Mouse (Mus musculus) lung, postnatal 0 days (tissue): Measurements from ENCODE around the gene Cd82. TPM values are rescaled to one million over a fixed set of nuclear protein-coding genes. Genes with fewer than 3 reads are reported as not detected.

ENCODE experiments used
- ATAC-seq: fragments of 200-750 bp; cut with Nextera tagmentation; 2 replicates; pipeline ENCODE4 v1.8.0; 2017; ENCODE audit warnings: moderate library complexity
- DNase-seq: peaks from one replicate; pipeline ENCODE4 v3.0.0-alpha.2; 2016; ENCODE audit warnings: low spot score
- H3K27ac ChIP-seq: fragments of 300-500 bp; sonication (generic); 2 replicates; pipeline ENCODE4 v1.5.1; 2014; ENCODE audit warnings: antibody characterized with exemption, mild to moderate bottlenecking, low read length, mixed read lengths
- H3K27me3 ChIP-seq: fragments of 300-500 bp; sonication (generic); replicated peaks from 2 replicates; pipeline ENCODE4 v1.6.1; 2014; ENCODE audit warnings: low read length, mixed read lengths; ENCODE audit not compliant: insufficient read depth
- H3K36me3 ChIP-seq: fragments of 300-500 bp; sonication (generic); 2 replicates; pipeline ENCODE4 v1.6.1; 2014; ENCODE audit warnings: low read length, mixed read lengths; ENCODE audit not compliant: insufficient read depth
- H3K4me1 ChIP-seq: fragments of 300-500 bp; sonication (generic); 2 replicates; pipeline ENCODE4 v1.6.1; 2014; ENCODE audit warnings: antibody characterized with exemption, low read depth, low read length, mixed read lengths; ENCODE audit not compliant: insufficient read depth
- H3K4me2 ChIP-seq: fragments of 300-500 bp; sonication (generic); replicated peaks from 2 replicates; pipeline ENCODE4 v1.6.1; 2014; ENCODE audit warnings: low read depth, mild to moderate bottlenecking, low read length, moderate library complexity, mixed read lengths
- H3K4me3 ChIP-seq: fragments of 300-500 bp; sonication (generic); 2 replicates; pipeline ENCODE4 v1.5.1; 2014; ENCODE audit warnings: low read depth, low read length
- H3K9ac ChIP-seq: fragments of 300-500 bp; sonication (generic); replicated peaks from 2 replicates; pipeline ENCODE4 v1.6.1; 2014; ENCODE audit warnings: low read depth, mild to moderate bottlenecking
- H3K9me3 ChIP-seq: fragments of 300-500 bp; sonication (generic); 2 replicates; pipeline ENCODE4 v1.6.1; 2016; ENCODE audit warnings: low read length, mixed read lengths
- CTCF ChIP-seq: IDR thresholded peaks from 2 replicates; pipeline ENCODE4 v1.5.1; 2016; ENCODE audit warnings: antibody characterized with exemption, mild to moderate bottlenecking
- EP300 ChIP-seq: IDR thresholded peaks from 2 replicates; pipeline ENCODE4 v1.6.1; 2016; ENCODE audit warnings: antibody characterized with exemption, mild to moderate bottlenecking, control low read depth
- WGBS: fragments of 180-500 bp; shearing (Covaris S2); extraction: QIAGEN DNeasy Blood & Tissue Kit; methylation state at CpG from one replicate; pipeline ENCODE4 v1.1.7; 2014; 5-methylcytosine and 5-hydroxymethylcytosine counted together
- polyA plus RNA-seq: library from polyadenylated mRNA; unstranded; fragments of >200 nt; fragmentation: Nextera tagmentation; extraction: Ambion mirVana; gene quantifications from 2 replicates; pipeline ENCODE4 v1.2.1, GENCODE M21; 2015

The Cd82 gene
- polyA plus RNA-seq, 1 experiment from 2014 or later, result 94.1 TPM

GRCm38 (mm10) chr2:93444280-93444679 is 18.7 kb downstream of the Cd82 start:
- H3K27ac ChIP-seq, result no peak overlapping the region
- no peak overlapping the region for H3K9ac ChIP-seq
- no peak for ATAC-seq
- DNase-seq, result no peak
- H3K4me1 ChIP-seq, result peaks cover 12% of the 10 kb centered on the region; the same call in 1 of the 2 replicates
- 78% methylated on average over 7 of the region's 7 CpGs for WGBS
- no peaks in the 10 kb centered on the region for H3K27me3 ChIP-seq
- TF ChIP-seq CTCF (no peak), EP300 (no peak)
- H3K36me3 ChIP-seq, result no peaks in the 10 kb centered on the region
- H3K4me2 ChIP-seq, result no peak overlapping the region
- no peaks in the 10 kb centered on the region for H3K9me3 ChIP-seq
- H3K4me3 ChIP-seq, result no peak overlapping the region

GRCm38 (mm10) chr2:93443106-93443505 is 19.8 kb downstream of the Cd82 start:
- Histone ChIP-seq H3K36me3 (no peaks in the 10 kb centered on the region), H3K9ac (no peak overlapping the region), H3K4me2 (no peak overlapping the region), H3K27me3 (no peaks in the 10 kb centered on the region), H3K9me3 (no peaks in the 10 kb centered on the region), H3K27ac (no peak overlapping the region), H3K4me3 (no peak overlapping the region), H3K4me1 (peaks cover 19% of the 10 kb centered on the region; the same call in 1 of the 2 replicates)
- ATAC-seq, result no peak
- WGBS, result 80% methylated on average over 2 of the region's 2 CpGs
- no peak for TF ChIP-seq EP300
- TF ChIP-seq CTCF, result no peak
- DNase-seq, result no peak

GRCm38 (mm10) chr2:93439812-93440559 is 23.0 kb downstream of the Cd82 start:
- H3K4me3 ChIP-seq, result no peak overlapping the region
- WGBS, result 42% methylated on average over 12 of the region's 12 CpGs
- H3K27ac ChIP-seq, result peak overlapping the region; percentile 39
- peak; percentile 70 for ATAC-seq
- no peak overlapping the region for H3K9ac ChIP-seq
- H3K36me3 ChIP-seq, result no peaks in the 10 kb centered on the region
- no peaks in the 10 kb centered on the region for H3K27me3 ChIP-seq
- H3K4me2 ChIP-seq, result peak overlapping the region; percentile 5; the same call in 1 of the 2 replicates
- DNase-seq, result peak; percentile 79
- no peak for TF ChIP-seq EP300
- TF ChIP-seq CTCF, result no peak
- H3K4me1 ChIP-seq, result peaks cover 15% of the 10 kb centered on the region; the same call in 1 of the 2 replicates
- H3K9me3 ChIP-seq, result no peaks in the 10 kb centered on the region

GRCm38 (mm10) chr2:93439352-93439771 is 23.6 kb downstream of the Cd82 start:
- no peak; the same call in 1 of the 2 replicates for ATAC-seq
- DNase-seq, result no peak
- no peaks in the 10 kb centered on the region for H3K36me3 ChIP-seq
- H3K9me3 ChIP-seq, result no peaks in the 10 kb centered on the region
- H3K4me2 ChIP-seq, result no peak overlapping the region
- H3K4me3 ChIP-seq, result no peak overlapping the region
- peak overlapping the region; percentile 39 for H3K27ac ChIP-seq
- H3K9ac ChIP-seq, result no peak overlapping the region
- no peaks in the 10 kb centered on the region for H3K27me3 ChIP-seq
- H3K4me1 ChIP-seq, result peaks cover 15% of the 10 kb centered on the region; the same call in 1 of the 2 replicates
- TF ChIP-seq CTCF (no peak), EP300 (no peak)
- 47% methylated on average over 9 of the region's 9 CpGs for WGBS

GRCm38 (mm10) chr2:93438335-93438734 is 24.6 kb downstream of the Cd82 start:
- ATAC-seq (no peak), DNase-seq (no peak)
- Histone ChIP-seq H3K9me3 (no peaks in the 10 kb centered on the region), H3K4me3 (no peak overlapping the region), H3K9ac (no peak overlapping the region), H3K27ac (no peak overlapping the region), H3K4me2 (no peak overlapping the region), H3K27me3 (no peaks in the 10 kb centered on the region), H3K4me1 (peaks cover 15% of the 10 kb centered on the region; the same call in 1 of the 2 replicates), H3K36me3 (no peaks in the 10 kb centered on the region)
- WGBS, result 57% methylated on average over 6 of the region's 6 CpGs
- TF ChIP-seq CTCF (no peak), EP300 (no peak)

GRCm38 (mm10) chr2:93435577-93435976 is 27.4 kb downstream of the Cd82 start:
- TF ChIP-seq CTCF (no peak), EP300 (no peak)

More at GRCm38 (mm10) chr2:93435577-93435976, 27.4 kb downstream of the Cd82 start:
- ATAC-seq, result peak; percentile 11; the same call in 1 of the 2 replicates
- no peak for DNase-seq
- Histone ChIP-seq H3K27me3 (no peaks in the 10 kb centered on the region), H3K9me3 (no peaks in the 10 kb centered on the region), H3K4me3 (no peak overlapping the region), H3K4me2 (no peak overlapping the region), H3K36me3 (no peaks in the 10 kb centered on the region), H3K4me1 (peaks cover 15% of the 10 kb centered on the region; the same call in 1 of the 2 replicates), H3K9ac (no peak overlapping the region), H3K27ac (no peak overlapping the region)
- WGBS, result 48% methylated on average over 4 of the region's 4 CpGs
